1 mouse cellular context compared by ENCODE assay signal in the genomic region with DNA sequence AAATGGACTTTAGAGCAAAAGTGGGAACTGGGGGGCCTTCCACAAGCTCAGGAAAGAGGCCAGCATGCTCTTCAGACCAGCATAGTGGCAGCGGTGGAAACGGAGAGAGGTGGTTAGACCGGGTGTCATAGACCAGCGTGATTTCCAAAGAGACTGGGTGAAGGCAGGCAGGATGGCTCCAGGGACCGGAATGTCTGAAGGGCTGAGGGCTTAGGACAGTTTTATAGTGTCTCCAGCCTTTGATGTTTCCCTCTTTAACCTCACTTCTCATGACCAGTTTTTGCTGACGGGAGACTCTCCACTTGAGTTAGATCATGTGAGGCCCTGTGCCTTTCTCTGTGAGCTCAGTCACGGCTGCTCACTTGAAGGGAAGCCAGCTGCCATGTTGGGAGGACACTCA.
TF ChIP-seq lines count a peak whose summit lies in the region.

No protein-coding gene starts in this region.

TF ChIP-seq in CH12.LX, 34 proteins besides CTCF, POLR2A, EP300 and RAD21:
- TF ChIP-seq ZKSCAN1 (IDR thresholded peaks at IDR 0.05; ENCODE audit: borderline replicate concordance, low read depth, low read length), result no peak
TF ChIP-seq in CH12.LX: peak in this region for 0.
